Mouse (Mus musculus) stomach, embryonic 15.5 days (tissue): ENCODE measurements around the gene Gpc6. TPM values are rescaled to one million over a fixed set of nuclear protein-coding genes. Genes with fewer than 3 reads are reported as not detected.
A peak's percentile ranks its signal among the peaks of the same experiment; 100 is the strongest.
"Not testable (repeated sequence)": the region's sequence is repeated elsewhere in the genome, so short reads cannot be mapped to it uniquely, and the experiment has no call there.

Experiments used
- ATAC-seq: fragments of 200-750 bp; cut with Nextera tagmentation; 2 replicates; pipeline ENCODE4 v1.8.0; 2017; ENCODE audit warnings: low read depth, moderate number of reproducible peaks, moderate TSS enrichment; ENCODE audit not compliant: insufficient read depth, low FRiP score
- H3K27ac ChIP-seq: fragments of 300-500 bp; sonication (generic); 2 replicates; pipeline ENCODE4 v1.5.1; 2015; ENCODE audit warnings: mild to moderate bottlenecking, inconsistent platforms
- H3K27me3 ChIP-seq: fragments of 300-500 bp; sonication (generic); replicated peaks from 2 replicates; pipeline ENCODE4 v1.6.1; 2015; ENCODE audit warnings: inconsistent platforms
- H3K36me3 ChIP-seq: fragments of 300-500 bp; sonication (generic); 2 replicates; pipeline ENCODE4 v1.6.1; 2015; ENCODE audit warnings: inconsistent platforms
- H3K4me1 ChIP-seq: fragments of 300-500 bp; sonication (generic); 2 replicates; pipeline ENCODE4 v1.6.1; 2015; ENCODE audit warnings: inconsistent platforms
- H3K4me2 ChIP-seq: fragments of 300-500 bp; sonication (generic); 2 replicates; pipeline ENCODE4 v1.6.1; 2015; ENCODE audit warnings: mild to moderate bottlenecking, inconsistent platforms
- H3K4me3 ChIP-seq: fragments of 300-500 bp; sonication (generic); replicated peaks from 2 replicates; pipeline ENCODE4 v1.5.1; 2015; ENCODE audit warnings: inconsistent platforms
- H3K9ac ChIP-seq: fragments of 300-500 bp; sonication (generic); 2 replicates; pipeline ENCODE4 v1.6.1; 2015; ENCODE audit warnings: inconsistent platforms
- H3K9me3 ChIP-seq: fragments of 300-500 bp; sonication (generic); 2 replicates; pipeline ENCODE4 v1.6.1; 2016; ENCODE audit warnings: inconsistent platforms
- WGBS: fragments of 180-500 bp; shearing (Covaris S2); methylation state at CpG from one replicate; pipeline ENCODE4 v1.1.7; 2015; 5-methylcytosine and 5-hydroxymethylcytosine counted together
- polyA plus RNA-seq: library from polyadenylated mRNA; unstranded; fragments of >200 nt; fragmentation: Nextera tagmentation; extraction: Ambion mirVana; gene quantifications from 2 replicates; pipeline ENCODE4 v1.2.1, GENCODE M21; 2015

Gene Gpc6
- polyA plus RNA-seq, 1 experiment from 2014 or later, result 52.4 TPM

GRCm38 (mm10) chr14:117435739-117436138, 510.6 kb downstream of the Gpc6 start:
- no peak overlapping the region for H3K4me2 ChIP-seq
- no peak overlapping the region for H3K27ac ChIP-seq
- H3K9me3 ChIP-seq, result no peaks in the 10 kb centered on the region
- H3K4me1 ChIP-seq, result no peaks in the 10 kb centered on the region
- H3K9ac ChIP-seq, result no peak overlapping the region
- no peak overlapping the region for H3K4me3 ChIP-seq
- H3K36me3 ChIP-seq, result no peaks in the 10 kb centered on the region
- no peaks in the 10 kb centered on the region for H3K27me3 ChIP-seq
- 87% methylated on average over 13 of the region's 13 CpGs for WGBS
- no peak for ATAC-seq

- not testable (repeated sequence) for H3K9ac ChIP-seq, H3K4me3 ChIP-seq, H3K4me1 ChIP-seq, H3K36me3 ChIP-seq, H3K4me2 ChIP-seq, H3K9me3 ChIP-seq, H3K27ac ChIP-seq, H3K27me3 ChIP-seq
- WGBS, result 93% methylated on average over 2 of the region's 2 CpGs
- 0 out of 2 replicates have a peak, but pooled peaks have one; percentile 27 for ATAC-seq
Observed at GRCm38 (mm10) chr14:117446675-117447231, 521.6 kb downstream of the Gpc6 start.

GRCm38 (mm10) chr14:117451391-117451991, 526.4 kb downstream of the Gpc6 start:
- Histone ChIP-seq H3K9ac (no peak overlapping the region), H3K4me2 (no peak overlapping the region), H3K4me3 (no peak overlapping the region), H3K9me3 (no peaks in the 10 kb centered on the region), H3K36me3 (no peaks in the 10 kb centered on the region), H3K27me3 (no peaks in the 10 kb centered on the region), H3K27ac (no peak overlapping the region), H3K4me1 (no peaks in the 10 kb centered on the region)
- no peak for ATAC-seq
- 57% methylated on average over 3 of the region's 3 CpGs for WGBS

- ATAC-seq, result no peak
- no peaks in the 10 kb centered on the region for H3K27me3 ChIP-seq
- no peak overlapping the region for H3K4me2 ChIP-seq
- H3K36me3 ChIP-seq, result no peaks in the 10 kb centered on the region
- WGBS, result 64% methylated on average over 7 of the region's 7 CpGs
- no peak overlapping the region for H3K9ac ChIP-seq
- no peak overlapping the region for H3K27ac ChIP-seq
- H3K9me3 ChIP-seq, result no peaks in the 10 kb centered on the region
- H3K4me3 ChIP-seq, result no peak overlapping the region
- no peaks in the 10 kb centered on the region for H3K4me1 ChIP-seq
Observed at GRCm38 (mm10) chr14:117452150-117452549, 527.0 kb downstream of the Gpc6 start.

- WGBS, result 55% methylated on average over 2 of the region's 2 CpGs
- ATAC-seq, result no peak
Observed at GRCm38 (mm10) chr14:117473378-117473777, 548.3 kb downstream of the Gpc6 start.

GRCm38 (mm10) chr14:117478879-117479278, 553.8 kb downstream of the Gpc6 start:
- Histone ChIP-seq H3K9ac (no peak overlapping the region), H3K4me3 (no peak overlapping the region), H3K36me3 (no peaks in the 10 kb centered on the region), H3K4me1 (no peaks in the 10 kb centered on the region), H3K9me3 (no peaks in the 10 kb centered on the region), H3K27ac (no peak overlapping the region), H3K4me2 (no peak overlapping the region), H3K27me3 (no peaks in the 10 kb centered on the region)
- ATAC-seq, result no peak
- 27% methylated on average over 3 of the region's 3 CpGs for WGBS

More at GRCm38 (mm10) chr14:117473378-117473777, 548.3 kb downstream of the Gpc6 start:
- no peak overlapping the region for H3K4me3 ChIP-seq
- no peak overlapping the region for H3K9ac ChIP-seq
- H3K27me3 ChIP-seq, result no peaks in the 10 kb centered on the region
- H3K4me1 ChIP-seq, result no peaks in the 10 kb centered on the region
- H3K9me3 ChIP-seq, result no peaks in the 10 kb centered on the region
- H3K4me2 ChIP-seq, result no peak overlapping the region
- H3K27ac ChIP-seq, result no peak overlapping the region
- H3K36me3 ChIP-seq, result no peaks in the 10 kb centered on the region

- WGBS, result 49% methylated on average over 4 of the region's 4 CpGs
- Histone ChIP-seq H3K27ac (no peak overlapping the region), H3K27me3 (no peaks in the 10 kb centered on the region), H3K4me2 (no peak overlapping the region), H3K9me3 (no peaks in the 10 kb centered on the region), H3K9ac (no peak overlapping the region), H3K36me3 (no peaks in the 10 kb centered on the region), H3K4me3 (no peak overlapping the region), H3K4me1 (no peaks in the 10 kb centered on the region)
- ATAC-seq, result no peak
Observed at GRCm38 (mm10) chr14:117487161-117487754, 562.1 kb downstream of the Gpc6 start.

GRCm38 (mm10) chr14:117490469-117490868, 565.4 kb downstream of the Gpc6 start:
- no peak for ATAC-seq
- WGBS, result 57% methylated on average over 5 of the region's 5 CpGs
- H3K9me3 ChIP-seq, result no peaks in the 10 kb centered on the region

GRCm38 (mm10) chr14:117495118-117495517, 570.0 kb downstream of the Gpc6 start:
- 61% methylated on average over 3 of the region's 3 CpGs for WGBS
- 0 out of 2 replicates have a peak, but pooled peaks cover 6% of the 10 kb centered on the region for H3K4me1 ChIP-seq
- H3K36me3 ChIP-seq, result no peaks in the 10 kb centered on the region
- no peak overlapping the region for H3K9ac ChIP-seq
- no peak for ATAC-seq
- H3K4me3 ChIP-seq, result no peak overlapping the region
- H3K4me2 ChIP-seq, result no peak overlapping the region
- H3K9me3 ChIP-seq, result no peaks in the 10 kb centered on the region
- no peak overlapping the region for H3K27ac ChIP-seq
- H3K27me3 ChIP-seq, result no peaks in the 10 kb centered on the region

More at GRCm38 (mm10) chr14:117490469-117490868, 565.4 kb downstream of the Gpc6 start:
- no peak overlapping the region for H3K4me2 ChIP-seq
- H3K27me3 ChIP-seq, result no peaks in the 10 kb centered on the region
- no peak overlapping the region for H3K9ac ChIP-seq
- no peaks in the 10 kb centered on the region for H3K4me1 ChIP-seq
- no peaks in the 10 kb centered on the region for H3K36me3 ChIP-seq
- H3K27ac ChIP-seq, result no peak overlapping the region
- H3K4me3 ChIP-seq, result no peak overlapping the region

- no peak; the same call in 1 of the 2 replicates for ATAC-seq
- Histone ChIP-seq H3K4me1 (0 out of 2 replicates have a peak, but pooled peaks cover 6% of the 10 kb centered on the region), H3K4me3 (no peak overlapping the region), H3K9ac (no peak overlapping the region), H3K4me2 (no peak overlapping the region), H3K27ac (peak overlapping the region; percentile 40), H3K36me3 (no peaks in the 10 kb centered on the region), H3K27me3 (no peaks in the 10 kb centered on the region), H3K9me3 (no peaks in the 10 kb centered on the region)
- 55% methylated on average over 6 of the region's 6 CpGs for WGBS
Observed at GRCm38 (mm10) chr14:117498785-117499184, 573.7 kb downstream of the Gpc6 start.

- 39% methylated on average over 4 of the region's 4 CpGs for WGBS
- Histone ChIP-seq H3K4me1 (0 out of 2 replicates have a peak, but pooled peaks cover 6% of the 10 kb centered on the region), H3K36me3 (no peaks in the 10 kb centered on the region), H3K4me3 (no peak overlapping the region), H3K9ac (no peak overlapping the region), H3K27me3 (no peaks in the 10 kb centered on the region), H3K4me2 (no peak overlapping the region), H3K9me3 (no peaks in the 10 kb centered on the region), H3K27ac (peak overlapping the region; percentile 40; the same call in 1 of the 2 replicates)
- peak; percentile 80 for ATAC-seq
Observed at GRCm38 (mm10) chr14:117499354-117499753, 574.2 kb downstream of the Gpc6 start.

- Histone ChIP-seq H3K27ac (no peak overlapping the region), H3K4me1 (no peaks in the 10 kb centered on the region), H3K27me3 (no peaks in the 10 kb centered on the region), H3K9me3 (no peaks in the 10 kb centered on the region), H3K4me2 (no peak overlapping the region), H3K9ac (no peak overlapping the region), H3K36me3 (no peaks in the 10 kb centered on the region), H3K4me3 (no peak overlapping the region)
- no peak for ATAC-seq
- WGBS, result 46% methylated on average over 2 of the region's 2 CpGs
Observed at GRCm38 (mm10) chr14:117514829-117515228, 589.7 kb downstream of the Gpc6 start.
